Mouse (Mus musculus) ES-E14 (cell line): ENCODE results near the gene Hectd1.

Experiments
- CHD2 ChIP-seq: IDR thresholded peaks from 2 replicates; pipeline ENCODE4 v1.6.1; 2014; ENCODE audit warnings: mild to moderate bottlenecking, low read depth, low read length, inconsistent platforms
- HCFC1 ChIP-seq: IDR thresholded peaks from 2 replicates; pipeline ENCODE4 v1.6.1; 2012; ENCODE audit warnings: low read length, inconsistent platforms, borderline replicate concordance; ENCODE audit not compliant: insufficient read depth
- ZC3H11A ChIP-seq: IDR thresholded peaks from 2 replicates; pipeline ENCODE4 v1.6.1; 2012; ENCODE audit warnings: low read depth, mild to moderate bottlenecking, inconsistent platforms, low read length, borderline replicate concordance
- ZNF384 ChIP-seq: IDR thresholded peaks from 2 replicates; pipeline ENCODE4 v1.6.1; 2012; ENCODE audit warnings: low read depth, low read length, inconsistent platforms

- TF ChIP-seq CHD2 (no peak), HCFC1 (no peak), ZC3H11A (no peak), ZNF384 (no peak)
Observed at GRCm38 (mm10) chr12:51701723-51702122, 127.6 kb downstream of the Hectd1 start.
